Mouse (Mus musculus): Measurements from ENCODE around the gene Adgrg7. TPM values are rescaled to one million over a fixed set of nuclear protein-coding genes. Genes with fewer than 3 reads are reported as not detected.

Adgrg7 gene
- total RNA-seq, 2 experiments from 2014 or later: 0.10 TPM; not detected in 1

DNA sequence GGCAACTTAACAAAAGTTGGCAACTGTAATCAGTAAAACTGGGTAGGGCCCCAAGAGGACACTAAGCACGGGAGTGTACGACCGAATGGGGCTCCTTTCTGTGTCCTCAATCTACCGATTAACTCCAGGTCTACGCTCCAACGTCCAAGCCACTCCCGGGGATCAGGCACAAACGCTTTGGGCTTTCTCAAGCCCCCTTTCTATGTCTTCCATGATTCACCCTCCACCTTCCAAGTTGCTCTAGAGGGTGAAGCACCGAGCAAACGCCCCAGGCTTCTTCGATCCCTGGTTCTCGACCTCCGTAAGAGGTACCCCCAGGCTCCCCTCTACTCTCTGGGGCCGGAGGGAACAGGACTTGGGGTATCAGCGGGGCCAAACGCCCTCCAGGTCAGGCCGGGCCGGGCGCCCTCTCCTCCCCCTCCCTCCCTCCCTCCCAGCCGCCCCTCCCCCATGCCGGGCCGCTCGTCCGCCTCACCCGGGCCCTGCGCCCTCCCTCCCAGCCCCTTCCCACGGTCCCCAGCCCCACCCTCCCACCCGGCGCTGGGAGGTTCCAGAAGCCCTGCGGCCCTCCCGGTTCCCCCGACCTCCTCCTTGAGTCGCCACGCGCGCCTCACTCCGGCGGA is 79.0 kb downstream of the Adgrg7 start:
- DNase-seq: no peak
- intact Hi-C loops (cut with DNase I): no loop called here

DNA sequence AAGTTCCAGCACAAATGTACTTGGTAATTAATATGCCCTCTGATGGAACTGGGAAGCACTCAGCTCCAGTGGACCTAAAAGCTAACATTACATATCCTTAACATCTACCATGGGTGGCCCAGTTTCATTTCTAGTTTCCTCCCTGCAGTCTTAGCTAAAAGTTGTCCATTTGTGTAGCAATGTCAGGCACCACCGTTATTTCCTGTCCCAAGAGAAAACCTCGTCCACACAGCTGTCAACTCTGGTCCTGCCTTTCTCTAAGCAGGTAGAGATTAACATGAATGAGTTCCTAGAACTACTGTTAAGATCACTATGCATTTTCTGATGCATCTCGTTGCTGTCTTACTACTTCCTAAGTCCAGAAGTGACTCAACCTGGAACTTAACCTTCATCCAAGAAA is 80.0 kb downstream of the Adgrg7 start:
- DNase-seq: no peak
- intact Hi-C loops (cut with DNase I): no loop called here

DNA sequence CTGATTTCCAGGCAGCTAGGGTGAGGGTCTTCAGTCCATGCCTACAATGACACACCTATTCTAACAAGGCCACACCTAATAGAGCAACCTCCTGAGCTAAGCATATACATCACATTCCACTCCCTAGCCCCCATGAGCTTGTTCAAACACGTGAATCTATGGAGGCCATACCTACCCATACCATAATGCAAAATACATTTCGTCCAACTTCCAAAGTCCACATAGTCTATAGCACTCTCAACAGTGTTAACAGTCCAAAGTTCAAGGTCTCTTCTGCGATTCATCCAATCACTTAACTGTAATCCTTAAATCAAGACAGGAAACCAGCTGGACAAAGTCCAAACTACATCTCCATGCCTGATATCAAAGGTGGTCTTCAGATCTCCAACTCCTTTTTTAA is 85.6 kb downstream of the Adgrg7 start:
- DNase-seq: no peak
- intact Hi-C loops (cut with DNase I): no loop called here

DNA sequence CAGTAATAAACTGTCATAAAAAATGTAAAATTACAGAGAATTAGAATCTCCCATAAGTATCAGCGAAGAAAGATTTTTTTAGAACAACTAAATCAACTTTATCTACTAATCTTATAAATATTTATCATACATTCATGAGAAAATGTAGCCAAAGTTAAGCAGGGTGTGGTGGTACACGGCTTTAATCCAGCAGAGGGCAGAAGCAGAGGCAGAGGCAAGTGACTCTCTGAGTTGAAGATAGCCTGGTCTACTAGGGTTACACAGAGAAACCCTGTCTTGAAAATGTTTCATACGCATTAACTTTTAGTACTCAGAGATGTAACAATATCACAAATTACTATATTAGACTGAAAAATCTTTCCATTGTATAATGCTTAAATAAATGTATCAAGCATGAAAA is 89.9 kb downstream of the Adgrg7 start:
- DNase-seq: no peak
- intact Hi-C loops (cut with DNase I): no loop called here

DNA sequence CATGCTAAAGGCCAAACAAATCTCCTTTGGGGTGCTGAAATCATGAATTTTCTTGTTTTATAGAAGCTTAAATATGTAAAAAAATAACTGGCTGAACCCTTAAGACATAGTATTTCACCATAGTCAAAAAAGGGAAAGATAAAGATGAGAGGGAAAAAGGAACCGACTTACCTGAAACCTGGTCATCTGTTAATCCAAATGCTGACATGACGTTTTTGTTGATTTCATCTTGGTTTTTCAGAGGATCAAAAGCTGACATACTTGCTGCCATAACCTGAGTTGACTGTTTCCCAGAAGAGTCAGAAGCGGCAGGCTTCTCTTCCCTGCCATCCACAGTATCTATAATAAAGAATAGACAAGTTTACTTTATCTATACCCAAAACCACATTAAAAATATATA is 94.8 kb downstream of the Adgrg7 start:
- DNase-seq: no peak
- intact Hi-C loops (cut with DNase I): no loop called here

DNA sequence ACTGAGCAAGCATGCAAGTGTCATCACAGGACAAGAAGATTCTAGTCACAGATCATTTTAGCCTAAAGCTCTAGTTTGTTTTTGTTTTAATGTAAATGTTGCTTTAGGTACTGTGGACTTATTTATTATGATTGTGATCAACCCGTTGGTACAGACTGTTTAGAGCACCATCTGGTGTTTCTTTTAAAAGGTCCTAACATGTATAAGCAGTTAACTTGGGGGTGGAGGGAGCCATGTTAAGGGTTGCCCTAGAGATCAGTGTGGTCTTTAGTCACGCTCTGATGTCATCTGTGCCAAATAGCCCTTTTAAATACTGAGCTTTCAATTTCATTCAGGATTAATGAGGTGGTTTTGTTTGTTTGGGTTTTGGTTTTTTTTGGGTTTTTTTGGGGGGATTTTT is 99.2 kb downstream of the Adgrg7 start:
- no peak for DNase-seq
- intact Hi-C loops (cut with DNase I): no loop called here

DNA sequence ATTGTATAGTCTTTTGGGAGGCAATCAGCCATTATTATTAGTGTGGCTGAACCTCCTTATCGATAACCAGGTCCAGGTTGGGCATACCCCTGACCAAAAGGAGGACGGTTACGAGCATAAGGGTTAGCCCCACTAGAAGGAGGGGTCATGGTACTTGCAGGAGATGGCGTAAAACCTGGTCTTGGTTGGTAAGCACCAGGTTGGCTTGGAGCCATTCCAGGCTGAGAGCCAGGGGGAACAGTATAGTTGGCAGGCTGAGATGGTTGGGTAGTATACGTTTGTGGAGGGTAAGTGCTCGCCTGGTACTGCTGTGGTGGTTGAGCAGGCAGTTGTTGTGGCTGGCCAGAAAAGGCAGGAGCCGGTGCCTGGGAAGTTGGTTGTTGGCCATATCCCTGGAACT is 104.9 kb downstream of the Adgrg7 start:
- no peak for DNase-seq
- intact Hi-C loops (cut with DNase I): no loop called here

DNA sequence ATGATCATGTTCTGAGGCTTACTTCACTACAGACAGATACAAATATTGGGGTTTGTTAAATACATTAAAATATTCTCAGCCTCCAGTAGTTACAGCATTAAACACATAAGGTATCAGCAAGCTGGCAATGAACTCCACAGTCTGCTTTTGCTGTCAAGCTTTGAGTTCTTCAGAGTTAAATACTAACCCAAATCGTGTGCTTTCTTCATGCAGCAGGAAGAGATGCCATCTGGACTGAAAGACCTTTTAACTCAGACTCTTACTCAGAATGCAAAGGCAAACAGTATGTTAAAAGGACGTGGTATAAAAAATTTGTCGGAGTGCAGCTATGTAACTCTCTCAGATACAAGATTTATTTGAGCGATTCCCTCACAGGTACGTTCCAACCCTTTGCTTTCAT is 108.9 kb downstream of the Adgrg7 start:
- no peak for DNase-seq
- intact Hi-C loops (cut with DNase I): no loop called here

DNA sequence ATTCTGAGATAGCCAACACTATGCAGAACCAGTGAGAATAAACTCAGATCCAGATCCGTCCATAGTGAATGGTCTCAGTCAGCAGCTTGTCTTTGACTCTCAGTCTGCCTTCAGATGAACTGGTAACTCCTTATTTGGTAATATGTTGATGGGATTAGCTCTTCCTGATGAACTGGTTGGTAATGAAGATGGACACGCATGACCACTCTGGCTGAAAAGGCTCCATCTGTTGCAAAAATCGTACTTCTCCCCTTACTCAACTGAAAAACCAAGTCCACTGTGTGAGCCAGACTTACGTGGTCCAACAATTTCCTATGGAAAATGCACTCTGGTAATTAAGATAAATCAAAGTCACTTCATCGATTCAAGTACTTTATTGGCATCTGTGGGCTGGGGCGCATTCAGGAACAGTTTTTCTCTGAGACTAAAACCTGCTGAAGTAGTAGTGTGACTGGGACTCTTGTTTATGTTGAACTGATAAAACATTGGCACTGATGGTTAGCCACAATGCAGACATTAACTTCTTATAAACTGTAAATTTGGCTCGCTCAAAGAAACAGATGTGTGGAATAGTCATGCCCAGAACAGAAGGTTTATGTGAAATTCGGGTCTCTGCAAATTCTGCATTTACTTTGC is 114.5 kb downstream of the Adgrg7 start:
- intact Hi-C loops (cut with DNase I): no loop called here
- DNase-seq: no peak

DNA sequence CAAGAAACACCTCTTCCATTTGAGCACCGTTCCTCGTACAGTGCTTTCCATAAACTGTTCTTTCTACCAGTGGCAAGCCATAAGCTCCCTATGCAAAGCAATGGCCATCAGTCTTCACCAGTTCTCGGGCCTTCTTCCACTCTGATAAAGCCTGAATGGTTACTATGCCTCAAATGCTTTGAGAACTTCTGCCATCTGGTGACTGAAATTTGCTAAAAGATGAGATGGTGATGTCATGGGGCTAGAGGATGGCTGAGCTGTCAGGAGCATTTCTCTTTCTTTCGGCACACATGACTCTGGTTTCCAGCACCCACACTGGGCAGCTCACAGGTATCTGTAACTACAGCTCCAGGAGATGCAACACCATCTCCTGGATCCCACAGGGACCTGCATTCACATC is 118.5 kb downstream of the Adgrg7 start:
- intact Hi-C loops (cut with DNase I): loop anchor here (2.0 to 10.0 kb wide), 3 partner anchors 155 to 722 kb away; no protein-coding TSS in a partner anchor
- peak in 1 of 2 experiments; percentile 29 for DNase-seq

Other genes with a start within 250 kb of the Adgrg7 start
- gene Tfg, start 78.4 kb downstream of the Adgrg7 start, total RNA-seq (2021): 10 to 100 TPM; 52.1 to 52.4 TPM
- gene Tmem45a, start 90.3 kb upstream of the Adgrg7 start, total RNA-seq (2021): 1 to 10 TPM; 5.0 to 5.7 TPM
- gene Lnp1, start 132.2 kb upstream of the Adgrg7 start, total RNA-seq (2021): not detected

All from heart, postnatal 14 days (tissue).